In genomic region chr3:108096726-108097125, GRCm38 (mm10) we compare ENCODE assay signal across 15 mouse cellular contexts. TPM values are rescaled to one million over a fixed set of nuclear protein-coding genes. Genes with fewer than 3 reads are reported as not detected.
DNase-seq lines count a peak whose midpoint lies in the region; ATAC-seq and TF ChIP-seq lines count a peak whose summit lies in the region.
"Had no signal": no experiment of that assay in that cellular context is flagged by ENCODE, and none has a peak within 500 bp of the region (broad histone marks: within the 10 kb centered on the region; RNA-seq: fewer than 3 reads in every experiment).

No protein-coding gene starts in this region.

- no peaks in the 10 kb centered on the region for H3K9me3 ChIP-seq in heart, embryonic 10.5 days
- no peaks in the 10 kb centered on the region for H3K9me3 ChIP-seq in stomach, embryonic 14.5 days (ENCODE audit: control insufficient read depth, low read depth, low read length)
- no peaks in the 10 kb centered on the region for H3K9me3 ChIP-seq in stomach, postnatal 0 days (ENCODE audit: control insufficient read depth, low read length)
- no peaks in the 10 kb centered on the region for H3K9me3 ChIP-seq in liver, embryonic 15.5 days (replicated peaks)
- H3K9me3 ChIP-seq: forebrain, embryonic 15.5 days had no signal

- H3K4me1 ChIP-seq in heart, embryonic 10.5 days, result peaks cover 18% of the 10 kb centered on the region
- H3K4me1 ChIP-seq in stomach, embryonic 14.5 days (ENCODE audit: control insufficient read depth, insufficient read depth, low read length), result no peaks in the 10 kb centered on the region
- no peaks in the 10 kb centered on the region for H3K4me1 ChIP-seq in stomach, postnatal 0 days (replicated peaks; ENCODE audit: control insufficient read depth, insufficient read depth)
- H3K4me1 ChIP-seq in liver, embryonic 15.5 days (replicated peaks), result peaks cover 89% of the 10 kb centered on the region

- H3K27ac ChIP-seq in heart, embryonic 10.5 days, result peak overlapping the region; percentile 67
- H3K27ac ChIP-seq in stomach, embryonic 14.5 days (ENCODE audit: low read length), result no peak overlapping the region
- H3K27ac ChIP-seq in stomach, postnatal 0 days (replicated peaks), result no peak overlapping the region
- H3K27ac ChIP-seq in liver, embryonic 15.5 days (replicated peaks), result peak overlapping the region; percentile 98
- H3K27ac ChIP-seq: forebrain, embryonic 15.5 days; left cerebral cortex, adult 2 months had no signal

- H3K9ac ChIP-seq in stomach, embryonic 14.5 days (replicated peaks; ENCODE audit: low read depth, low read length), result no peak overlapping the region
- no peak overlapping the region for H3K9ac ChIP-seq in stomach, postnatal 0 days (ENCODE audit: low read length)
- H3K9ac ChIP-seq in liver, embryonic 15.5 days, result peak overlapping the region; percentile 62
- H3K9ac ChIP-seq: forebrain, embryonic 15.5 days had no signal

- no peak overlapping the region for H3K4me2 ChIP-seq in stomach, embryonic 14.5 days (replicated peaks; ENCODE audit: low read depth, low read length)
- no peak overlapping the region for H3K4me2 ChIP-seq in stomach, postnatal 0 days (replicated peaks; ENCODE audit: low read depth)
- peak overlapping the region; percentile 65 for H3K4me2 ChIP-seq in liver, embryonic 15.5 days
- H3K4me2 ChIP-seq: forebrain, embryonic 15.5 days had no signal

- peak; percentile 75; the same call in 1 of the 2 replicates for ATAC-seq in stomach, embryonic 14.5 days (ENCODE audit: insufficient number of reproducible peaks, insufficient read depth, low FRiP score, low read depth)
- ATAC-seq in stomach, postnatal 0 days (ENCODE audit: low FRiP score, low TSS enrichment), result no peak
- ATAC-seq in liver, embryonic 15.5 days (ENCODE audit: insufficient read depth), result peak; percentile 90
- ATAC-seq: forebrain, embryonic 15.5 days had no signal

- no peaks in the 10 kb centered on the region for H3K36me3 ChIP-seq in heart, embryonic 10.5 days
- H3K36me3 ChIP-seq in stomach, embryonic 14.5 days (ENCODE audit: control insufficient read depth, insufficient read depth, low read length), result no peaks in the 10 kb centered on the region
- no peaks in the 10 kb centered on the region for H3K36me3 ChIP-seq in stomach, postnatal 0 days (ENCODE audit: control insufficient read depth, insufficient read depth, low read length)
- no peaks in the 10 kb centered on the region for H3K36me3 ChIP-seq in liver, embryonic 15.5 days (replicated peaks)
- H3K36me3 ChIP-seq: forebrain, embryonic 15.5 days had no signal

- peaks cover 4% of the 10 kb centered on the region; the same call in 1 of the 2 replicates for H3K27me3 ChIP-seq in heart, embryonic 10.5 days (ENCODE audit: insufficient read depth, poor library complexity, severe bottlenecking)
- no peaks in the 10 kb centered on the region for H3K27me3 ChIP-seq in stomach, embryonic 14.5 days (ENCODE audit: control insufficient read depth, insufficient read depth, low read length)
- no peaks in the 10 kb centered on the region for H3K27me3 ChIP-seq in stomach, postnatal 0 days (ENCODE audit: control insufficient read depth, insufficient read depth, low read length)
- H3K27me3 ChIP-seq in liver, embryonic 15.5 days, result no peaks in the 10 kb centered on the region
- H3K27me3 ChIP-seq: forebrain, embryonic 15.5 days had no signal

- TF ChIP-seq EP300 in stomach, postnatal 0 days (optimal IDR thresholded peaks at IDR 0.05), result no peak

- DNase-seq in heart, embryonic 10.5 days (ENCODE audit: low spot score), result peak; percentile 82
- DNase-seq in heart, adult 18-20 months, result no peak
- DNase-seq in stomach, postnatal 0 days (ENCODE audit: low spot score), result no peak
- DNase-seq in T-cell, adult 2 months (ENCODE audit: low spot score), result no peak
- no peak for DNase-seq in cerebellum, postnatal 14 days
- DNase-seq in gastrocnemius, postnatal 25 days, result no peak
- DNase-seq: adrenal gland, postnatal 36 days; cerebellum, adult 18-20 months; gastrocnemius, postnatal 36 days; kidney, postnatal 4 days; right cerebral cortex, postnatal 4 days had no signal

- no peak overlapping the region for H3K4me3 ChIP-seq in heart, embryonic 10.5 days
- no peak overlapping the region for H3K4me3 ChIP-seq in stomach, embryonic 14.5 days (ENCODE audit: low read depth, low read length)
- no peak overlapping the region for H3K4me3 ChIP-seq in stomach, postnatal 0 days (ENCODE audit: low read depth, low read length)
- H3K4me3 ChIP-seq in liver, embryonic 15.5 days (replicated peaks), result peak overlapping the region; percentile 30
- H3K4me3 ChIP-seq: forebrain, embryonic 15.5 days; left cerebral cortex, adult 2 months had no signal

- TF ChIP-seq CTCF in stomach, postnatal 0 days (IDR thresholded peaks at IDR 0.05; ENCODE audit: low read depth), result no peak

- WGBS in heart, embryonic 10.5 days, result 58% methylated on average over 10 of the region's 10 CpGs
- WGBS in stomach, embryonic 14.5 days, result 75% methylated on average over 10 of the region's 10 CpGs
- 63% methylated on average over 10 of the region's 10 CpGs for WGBS in stomach, postnatal 0 days
- WGBS in liver, embryonic 15.5 days (ENCODE audit: insufficient replicate concordance), result 18% methylated on average over 10 of the region's 10 CpGs

RNA-seq across cellular contexts. Expression of gene Gnat2, which starts 4.1 kb away (rescaled TPM):
- polyA plus RNA-seq in heart, embryonic 10.5 days (2016; fragmentation: Nextera tagmentation; extraction: Ambion mirVana), result 1.1 and 1.9 TPM in 2 replicates
- under 1 TPM in 1 of 2 experiments, not detected in 1; 0.18 TPM for total RNA-seq in heart, adult 18-20 months (2021)
- polyA plus RNA-seq in stomach, embryonic 14.5 days (2014; fragmentation: Nextera tagmentation; extraction: Ambion mirVana), result 0.51 and 1.2 TPM in 2 replicates
- 0.59 and 0.71 TPM in 2 replicates for polyA plus RNA-seq in stomach, postnatal 0 days (2015; fragmentation: Nextera tagmentation; extraction: Ambion mirVana)
- 2.7 and 3.8 TPM in 2 replicates for polyA plus RNA-seq in liver, embryonic 15.5 days (2015; fragmentation: Nextera tagmentation; extraction: Ambion mirVana)
- under 1 TPM in 1 of 2 experiments, not detected in 1; 0.15 TPM for total RNA-seq in gastrocnemius, postnatal 25 days (2021)
- total RNA-seq: left cerebral cortex, adult 2 months had no signal

RNA-seq across cellular contexts. Expression of gene Ampd2, which starts 10.3 kb away (rescaled TPM):
- 57.5 and 62.8 TPM in 2 replicates for polyA plus RNA-seq in heart, embryonic 10.5 days (2016; fragmentation: Nextera tagmentation; extraction: Ambion mirVana)
- total RNA-seq in heart, adult 18-20 months (2021), result 1 to 10 TPM; 4.6 to 5.8 TPM
- polyA plus RNA-seq in stomach, embryonic 14.5 days (2014; fragmentation: Nextera tagmentation; extraction: Ambion mirVana), result 33.6 and 36.0 TPM in 2 replicates
- polyA plus RNA-seq in stomach, postnatal 0 days (2015; fragmentation: Nextera tagmentation; extraction: Ambion mirVana), result 20.2 and 20.7 TPM in 2 replicates
- polyA plus RNA-seq in liver, embryonic 15.5 days (2015; fragmentation: Nextera tagmentation; extraction: Ambion mirVana), result 63.7 and 76.6 TPM in 2 replicates
- 1 to 10 TPM; 3.5 to 5.5 TPM for total RNA-seq in gastrocnemius, postnatal 25 days (2021)

RNA-seq across cellular contexts. Expression of gene Gnai3, which starts 49.2 kb away (rescaled TPM):
- 106 and 131 TPM in 2 replicates for polyA plus RNA-seq in heart, embryonic 10.5 days (2016; fragmentation: Nextera tagmentation; extraction: Ambion mirVana)
- total RNA-seq in heart, adult 18-20 months (2021), result 10 to 100 TPM; 18.9 to 19.7 TPM
- 154 and 170 TPM in 2 replicates for polyA plus RNA-seq in stomach, embryonic 14.5 days (2014; fragmentation: Nextera tagmentation; extraction: Ambion mirVana)
- polyA plus RNA-seq in stomach, postnatal 0 days (2015; fragmentation: Nextera tagmentation; extraction: Ambion mirVana), result 107 and 112 TPM in 2 replicates
- polyA plus RNA-seq in liver, embryonic 15.5 days (2015; fragmentation: Nextera tagmentation; extraction: Ambion mirVana), result 63.4 and 66.5 TPM in 2 replicates
- total RNA-seq in gastrocnemius, postnatal 25 days (2021), result 10 to 100 TPM; 11.4 to 11.7 TPM

RNA-seq across cellular contexts. Expression of gene Gstm4, which starts 52.0 kb away (rescaled TPM):
- polyA plus RNA-seq in heart, embryonic 10.5 days (2016; fragmentation: Nextera tagmentation; extraction: Ambion mirVana), result 16.9 and 21.1 TPM in 2 replicates
- total RNA-seq in heart, adult 18-20 months (2021), result 10 to 100 TPM; 12.8 to 15.6 TPM
- 18.1 and 21.2 TPM in 2 replicates for polyA plus RNA-seq in stomach, embryonic 14.5 days (2014; fragmentation: Nextera tagmentation; extraction: Ambion mirVana)
- polyA plus RNA-seq in stomach, postnatal 0 days (2015; fragmentation: Nextera tagmentation; extraction: Ambion mirVana), result 19.4 and 19.6 TPM in 2 replicates
- 18.5 and 19.1 TPM in 2 replicates for polyA plus RNA-seq in liver, embryonic 15.5 days (2015; fragmentation: Nextera tagmentation; extraction: Ambion mirVana)
- total RNA-seq in gastrocnemius, postnatal 25 days (2021), result 10 to 100 TPM; 11.8 to 12.1 TPM

RNA-seq across cellular contexts. Expression of gene Gpr61, which starts 58.0 kb away (rescaled TPM):
- polyA plus RNA-seq in heart, embryonic 10.5 days (2016; fragmentation: Nextera tagmentation; extraction: Ambion mirVana), result 0.11 and 0.33 TPM in 2 replicates
- total RNA-seq in heart, adult 18-20 months (2021), result not detected
- 0.07 and 0.26 TPM in 2 replicates for polyA plus RNA-seq in stomach, embryonic 14.5 days (2014; fragmentation: Nextera tagmentation; extraction: Ambion mirVana)
- 0.11 TPM in 2 replicates for polyA plus RNA-seq in stomach, postnatal 0 days (2015; fragmentation: Nextera tagmentation; extraction: Ambion mirVana)
- 0.02 TPM in 1 of 2 replicates, not detected in the other for polyA plus RNA-seq in liver, embryonic 15.5 days (2015; fragmentation: Nextera tagmentation; extraction: Ambion mirVana)
- not detected for total RNA-seq in gastrocnemius, postnatal 25 days (2021)
- total RNA-seq: gastrocnemius, postnatal 36 days had no signal

Comparison
In these comparisons a context has a peak if more than half of its experiments do, and no peak if none do; other contexts are left out.
1. H3K27ac ChIP-seq: peak in heart, embryonic 10.5 days (single experiment) and liver, embryonic 15.5 days (single experiment); none in stomach, embryonic 14.5 days (single experiment) and stomach, postnatal 0 days (single experiment).